In genomic region chr1:83661808-83662802, GRCm38 (mm10) we compare ENCODE assay signal across 12 mouse cellular contexts.
DNase-seq lines count a peak whose midpoint lies in the region; ATAC-seq lines count a peak whose summit lies in the region.
"Had no signal": no experiment of that assay in that cellular context is flagged by ENCODE, and none has a peak within 500 bp of the region (broad histone marks: within the 10 kb centered on the region; RNA-seq: fewer than 3 reads in every experiment).

No protein-coding gene starts in this region.

- no peaks in the 10 kb centered on the region for H3K27me3 ChIP-seq in midbrain, embryonic 13.5 days
- H3K27me3 ChIP-seq: kidney, embryonic 15.5 days; liver, embryonic 13.5 days had no signal

- no peaks in the 10 kb centered on the region for H3K9me3 ChIP-seq in midbrain, embryonic 13.5 days
- H3K9me3 ChIP-seq: kidney, embryonic 15.5 days; liver, embryonic 13.5 days had no signal

- 84% methylated on average over 3 of the region's 3 CpGs for WGBS in midbrain, embryonic 13.5 days

- no peak overlapping the region for H3K4me3 ChIP-seq in midbrain, embryonic 13.5 days (replicated peaks)
- H3K4me3 ChIP-seq: kidney, embryonic 15.5 days; liver, embryonic 13.5 days had no signal

- no peaks in the 10 kb centered on the region for H3K36me3 ChIP-seq in midbrain, embryonic 13.5 days
- H3K36me3 ChIP-seq: kidney, embryonic 15.5 days; liver, embryonic 13.5 days had no signal

- H3K9ac ChIP-seq in midbrain, embryonic 13.5 days (replicated peaks) = no peak overlapping the region
- H3K9ac ChIP-seq: kidney, embryonic 15.5 days; liver, embryonic 13.5 days had no signal

- no peak overlapping the region for H3K4me2 ChIP-seq in midbrain, embryonic 13.5 days (replicated peaks)
- H3K4me2 ChIP-seq: kidney, embryonic 15.5 days; liver, embryonic 13.5 days had no signal

- H3K4me1 ChIP-seq in midbrain, embryonic 13.5 days (replicated peaks) = no peaks in the 10 kb centered on the region
- H3K4me1 ChIP-seq: kidney, embryonic 15.5 days; liver, embryonic 13.5 days had no signal

- peak; percentile 87 for ATAC-seq in frontal cortex, adult (ENCODE audit: low TSS enrichment)
- ATAC-seq in midbrain, embryonic 13.5 days = peak; percentile 94

- H3K27ac ChIP-seq in midbrain, embryonic 13.5 days = no peak overlapping the region
- H3K27ac ChIP-seq: kidney, embryonic 15.5 days; liver, embryonic 13.5 days had no signal

- no peak for DNase-seq in frontal cortex, postnatal 10 days (ENCODE audit: low spot score in 2 of 2)
- peak; percentile 6 for DNase-seq in right cerebral cortex, postnatal 4 days
- DNase-seq in right cerebral cortex, postnatal 36 days (ENCODE audit: low spot score in 2 of 2) = no peak
- no peak for DNase-seq in embryo, embryonic 10 days (ENCODE audit: low spot score)
- DNase-seq in thymus, adult 18-20 months = no peak
- DNase-seq: cerebellum, adult 8-10 months; liver, embryonic 13.5 days; lung, postnatal 14 days; thymus, adult 2 months had no signal
